Mouse (Mus musculus): ENCODE data around the gene Ankrd35. TPM values are rescaled to one million over a fixed set of nuclear protein-coding genes. Genes with fewer than 3 reads are reported as not detected.

Ankrd35 gene
- polyA plus RNA-seq, 1 experiment from 2014 or later: 0.37 TPM

DNA sequence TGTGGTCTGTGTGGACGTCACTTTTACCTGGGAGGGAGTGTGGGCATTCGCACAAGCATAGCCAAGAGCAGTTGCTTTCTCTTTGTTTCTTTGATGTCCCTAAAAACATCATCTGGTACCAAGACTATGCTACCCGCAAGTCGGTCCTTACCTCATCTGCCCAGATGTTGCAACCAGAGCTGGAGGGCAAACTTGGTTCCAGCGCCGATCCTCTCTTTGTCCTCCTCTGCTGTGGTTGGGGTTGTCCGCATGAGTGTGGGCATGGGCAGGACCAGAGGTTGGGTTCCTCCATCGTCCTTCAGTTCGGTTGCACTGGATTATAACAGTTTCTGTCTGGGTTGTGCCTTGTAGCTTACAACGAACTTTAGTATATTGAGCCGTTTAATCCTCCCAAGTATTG, 36.3 kb downstream of the Ankrd35 start:
- Histone ChIP-seq H3K4me1 (replicated peaks; ENCODE audit: control insufficient read depth, insufficient read depth, low read length) (0 out of 2 replicates have a peak, but pooled peaks cover 3% of the 10 kb centered on the region), H3K9me3 (ENCODE audit: control insufficient read depth, low read length) (no peaks in the 10 kb centered on the region), H3K27ac (ENCODE audit: low read depth, low read length) (no peak overlapping the region), H3K27me3 (ENCODE audit: control insufficient read depth, insufficient read depth, low read length) (peaks cover 2% of the 10 kb centered on the region; the same call in 1 of the 2 replicates), H3K36me3 (ENCODE audit: control insufficient read depth, insufficient read depth, low read length) (peaks cover 4% of the 10 kb centered on the region; the same call in 1 of the 2 replicates), H3K4me3 (ENCODE audit: low read depth, low read length) (no peak overlapping the region), H3K9ac (ENCODE audit: low read length) (no peak overlapping the region), H3K4me2 (ENCODE audit: low read depth, low read length, severe bottlenecking) (no peak overlapping the region)
- DNase-seq (ENCODE audit: low spot score) (no peak), ATAC-seq (replicated peaks; ENCODE audit: low FRiP score) (no peak)
- WGBS: 94% methylated on average over 11 of the region's 11 CpGs

DNA sequence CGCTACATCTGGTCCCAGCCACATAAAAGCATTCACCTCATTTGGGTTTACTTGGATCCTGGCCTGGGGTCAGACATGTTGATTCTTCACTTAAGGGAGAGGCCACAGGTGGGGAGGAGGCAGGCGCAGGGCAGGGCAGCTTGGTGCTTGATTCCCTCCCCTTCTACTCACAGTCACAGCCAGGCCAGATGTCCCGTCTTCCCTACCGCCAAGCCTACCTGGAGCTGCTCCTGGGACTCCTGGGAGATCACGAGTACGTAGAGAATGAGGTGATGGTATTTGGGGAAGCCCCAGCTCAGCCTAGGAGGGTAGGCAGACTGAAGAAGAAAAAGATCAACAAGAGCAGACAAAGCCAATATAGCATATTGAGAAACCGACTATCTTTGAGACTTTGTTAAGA, 37.1 kb downstream of the Ankrd35 start:
- DNase-seq (ENCODE audit: low spot score): no peak
- WGBS: 81% methylated on average over 7 of the region's 7 CpGs
- no peak overlapping the region for H3K9ac ChIP-seq (ENCODE audit: low read length)
- H3K4me3 ChIP-seq (ENCODE audit: low read depth, low read length): no peak overlapping the region
- 0 out of 2 replicates have a peak, but pooled peaks cover 3% of the 10 kb centered on the region for H3K4me1 ChIP-seq (replicated peaks; ENCODE audit: control insufficient read depth, insufficient read depth, low read length)
- H3K36me3 ChIP-seq (ENCODE audit: control insufficient read depth, insufficient read depth, low read length): peaks cover 4% of the 10 kb centered on the region; the same call in 1 of the 2 replicates
- no peaks in the 10 kb centered on the region for H3K9me3 ChIP-seq (ENCODE audit: control insufficient read depth, low read length)
- no peak overlapping the region for H3K4me2 ChIP-seq (ENCODE audit: low read depth, low read length, severe bottlenecking)
- ATAC-seq (replicated peaks; ENCODE audit: low FRiP score): no peak
- H3K27ac ChIP-seq (ENCODE audit: low read depth, low read length): no peak overlapping the region
- peaks cover 2% of the 10 kb centered on the region; the same call in 1 of the 2 replicates for H3K27me3 ChIP-seq (ENCODE audit: control insufficient read depth, insufficient read depth, low read length)

DNA sequence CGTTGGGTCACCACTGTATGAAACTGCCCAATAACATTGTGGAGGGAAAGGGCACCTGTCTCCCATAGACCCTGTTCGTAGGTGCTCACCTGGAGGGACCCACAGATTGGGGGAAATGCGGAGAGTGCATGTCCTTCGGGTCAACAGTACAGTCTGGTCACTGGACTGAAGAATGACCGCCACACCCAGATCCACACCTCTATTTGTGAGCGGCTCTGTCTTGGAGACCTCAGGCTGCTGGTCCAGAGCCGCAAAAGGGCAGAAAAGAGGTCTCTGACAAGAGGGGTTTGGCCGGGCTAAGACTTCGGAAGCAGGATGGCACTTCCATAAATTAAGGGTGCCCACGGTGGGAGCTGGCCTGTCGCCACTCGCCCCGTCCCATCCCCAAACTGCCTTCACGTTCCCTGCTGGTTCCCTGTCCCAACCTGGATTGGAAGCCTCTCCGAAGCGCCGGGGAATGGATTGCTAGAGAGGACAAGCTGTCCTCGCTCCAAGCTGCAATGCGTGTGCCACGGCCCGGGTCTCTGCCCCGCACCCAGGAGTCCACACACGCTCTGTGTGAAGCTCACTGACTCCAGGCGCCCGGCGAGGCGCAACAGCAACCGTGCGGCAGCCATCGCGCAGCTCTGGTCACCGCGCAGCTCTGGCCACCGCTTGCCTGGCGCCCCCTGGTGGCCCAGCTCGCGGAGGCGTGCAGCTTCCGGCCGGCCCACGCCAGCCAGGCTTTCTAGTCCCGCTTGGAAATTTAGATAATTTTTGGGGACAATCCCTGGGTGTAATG, 38.2 kb downstream of the Ankrd35 start, which contains the start of gene Nudt17:
TSS of gene Nudt17 (minus strand) at position 660 of the 781 bp plus-strand sequence.
- peaks cover 2% of the 10 kb centered on the region; the same call in 1 of the 2 replicates for H3K27me3 ChIP-seq (ENCODE audit: control insufficient read depth, insufficient read depth, low read length)
- DNase-seq (ENCODE audit: low spot score) (peak; percentile 90), ATAC-seq (replicated peaks; ENCODE audit: low FRiP score) (peak; percentile 83)
- WGBS: 5% methylated on average over 41 of the region's 42 CpGs
- H3K9me3 ChIP-seq (ENCODE audit: control insufficient read depth, low read length): no peaks in the 10 kb centered on the region
- peak within 1 kb of the TSS; percentile 79 for H3K9ac ChIP-seq (ENCODE audit: low read length)
- H3K4me3 ChIP-seq (ENCODE audit: low read depth, low read length): peak within 1 kb of the TSS; percentile 45
- no peak within 1 kb of the TSS for H3K27ac ChIP-seq (ENCODE audit: low read depth, low read length)
- peak within 1 kb of the TSS; percentile 96 for H3K4me2 ChIP-seq (ENCODE audit: low read depth, low read length, severe bottlenecking)
- H3K36me3 ChIP-seq (ENCODE audit: control insufficient read depth, insufficient read depth, low read length): peaks cover 4% of the 10 kb centered on the region; the same call in 1 of the 2 replicates
- 0 out of 2 replicates have a peak, but pooled peaks cover 3% of the 10 kb centered on the region for H3K4me1 ChIP-seq (replicated peaks; ENCODE audit: control insufficient read depth, insufficient read depth, low read length)

DNA sequence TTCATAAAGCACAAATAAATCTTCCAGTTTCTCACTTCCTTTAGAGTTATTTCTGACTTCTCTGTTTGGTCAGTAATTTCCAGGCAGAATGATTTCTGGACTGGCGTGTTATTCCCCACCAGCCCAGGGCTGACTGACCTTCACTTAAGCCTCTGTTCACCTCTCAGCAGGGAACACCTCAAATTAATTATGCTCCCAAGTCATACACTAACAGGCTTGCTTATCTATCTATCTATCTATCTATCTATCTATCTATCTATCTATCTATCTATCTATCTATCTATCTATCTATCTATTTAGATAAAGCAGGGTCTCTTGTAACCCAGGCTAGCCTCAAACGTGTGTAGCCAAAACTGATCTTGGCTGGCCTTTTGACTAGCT, 38.7 kb downstream of the Ankrd35 start:
- peaks cover 2% of the 10 kb centered on the region; the same call in 1 of the 2 replicates for H3K27me3 ChIP-seq (ENCODE audit: control insufficient read depth, insufficient read depth, low read length)
- no peak for ATAC-seq (replicated peaks; ENCODE audit: low FRiP score)
- 47% methylated on average over 2 of the region's 2 CpGs for whole genome bisulfite sequencing
- H3K36me3 ChIP-seq (ENCODE audit: control insufficient read depth, insufficient read depth, low read length): no peaks in the 10 kb centered on the region; the same call in 1 of the 2 replicates
- H3K4me1 ChIP-seq (replicated peaks; ENCODE audit: control insufficient read depth, insufficient read depth, low read length): 0 out of 2 replicates have a peak, but pooled peaks cover 3% of the 10 kb centered on the region
- no peaks in the 10 kb centered on the region for H3K9me3 ChIP-seq (ENCODE audit: control insufficient read depth, low read length)
- H3K4me2 ChIP-seq (ENCODE audit: low read depth, low read length, severe bottlenecking): peak overlapping the region; percentile 96; the same call in 1 of the 2 replicates
- DNase-seq (ENCODE audit: low spot score): no peak
- H3K4me3 ChIP-seq (ENCODE audit: low read depth, low read length): no peak overlapping the region
- no peak overlapping the region for H3K9ac ChIP-seq (ENCODE audit: low read length)
- H3K27ac ChIP-seq (ENCODE audit: low read depth, low read length): no peak overlapping the region

DNA sequence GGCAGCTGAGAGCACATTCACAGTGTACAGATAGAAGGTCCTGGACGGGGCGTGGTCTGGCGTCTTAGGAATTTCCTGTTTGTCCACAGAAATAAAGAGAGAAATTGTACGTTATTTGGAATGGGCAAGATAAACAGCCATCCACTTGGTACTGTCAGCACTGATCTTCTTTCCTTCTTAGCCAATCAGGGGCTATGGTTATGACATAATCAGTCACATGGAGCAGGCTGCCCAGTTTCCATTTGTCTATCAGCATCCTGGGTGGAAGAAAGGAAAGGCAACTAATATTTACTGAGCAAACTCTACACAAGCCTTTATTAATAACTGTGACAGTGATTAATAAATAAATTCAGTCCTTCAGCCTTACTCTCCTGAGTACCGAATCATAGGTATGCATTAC, 44.4 kb downstream of the Ankrd35 start:
- H3K4me3 ChIP-seq (ENCODE audit: low read depth, low read length): no peak overlapping the region
- no peak overlapping the region for H3K4me2 ChIP-seq (ENCODE audit: low read depth, low read length, severe bottlenecking)
- H3K9me3 ChIP-seq (ENCODE audit: control insufficient read depth, low read length): no peaks in the 10 kb centered on the region
- no peaks in the 10 kb centered on the region; the same call in 1 of the 2 replicates for H3K36me3 ChIP-seq (ENCODE audit: control insufficient read depth, insufficient read depth, low read length)
- no peak for ATAC-seq (replicated peaks; ENCODE audit: low FRiP score)
- no peak overlapping the region for H3K27ac ChIP-seq (ENCODE audit: low read depth, low read length)
- no peak overlapping the region for H3K9ac ChIP-seq (ENCODE audit: low read length)
- no peaks in the 10 kb centered on the region for H3K4me1 ChIP-seq (replicated peaks; ENCODE audit: control insufficient read depth, insufficient read depth, low read length)
- 91% methylated on average over 5 of the region's 5 CpGs for WGBS
- DNase-seq (ENCODE audit: low spot score): no peak
- H3K27me3 ChIP-seq (ENCODE audit: control insufficient read depth, insufficient read depth, low read length): no peaks in the 10 kb centered on the region

DNA sequence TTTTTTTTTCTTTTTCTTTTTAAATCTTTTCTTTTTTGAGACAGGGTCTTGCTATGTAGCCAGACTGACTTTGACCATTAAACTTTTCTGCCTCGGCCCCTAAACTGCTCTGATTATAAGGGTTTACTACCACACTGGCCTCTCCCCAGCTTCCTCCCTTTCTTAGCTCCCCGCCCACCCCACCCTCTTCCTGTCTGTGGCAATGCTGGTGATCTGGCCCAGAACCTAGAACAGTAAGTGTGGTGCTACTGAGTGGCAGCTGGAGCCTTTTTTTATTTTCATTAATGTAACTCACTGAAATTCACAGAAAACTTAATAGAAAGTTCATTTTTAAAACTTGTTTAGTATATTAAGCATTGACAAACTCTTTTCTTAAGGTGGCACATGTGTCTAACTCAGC, 45.9 kb downstream of the Ankrd35 start:
- no peak for ATAC-seq (replicated peaks; ENCODE audit: low FRiP score)
- Histone ChIP-seq H3K36me3 (ENCODE audit: control insufficient read depth, insufficient read depth, low read length) (no peaks in the 10 kb centered on the region; the same call in 1 of the 2 replicates), H3K4me2 (ENCODE audit: low read depth, low read length, severe bottlenecking) (no peak overlapping the region), H3K9me3 (ENCODE audit: control insufficient read depth, low read length) (no peaks in the 10 kb centered on the region), H3K9ac (ENCODE audit: low read length) (no peak overlapping the region), H3K27me3 (ENCODE audit: control insufficient read depth, insufficient read depth, low read length) (no peaks in the 10 kb centered on the region), H3K4me3 (ENCODE audit: low read depth, low read length) (no peak overlapping the region), H3K27ac (ENCODE audit: low read depth, low read length) (no peak overlapping the region), H3K4me1 (replicated peaks; ENCODE audit: control insufficient read depth, insufficient read depth, low read length) (no peaks in the 10 kb centered on the region)
- DNase-seq (ENCODE audit: low spot score): no peak
- 89% methylated on average over 2 of the region's 2 CpGs for WGBS

DNA sequence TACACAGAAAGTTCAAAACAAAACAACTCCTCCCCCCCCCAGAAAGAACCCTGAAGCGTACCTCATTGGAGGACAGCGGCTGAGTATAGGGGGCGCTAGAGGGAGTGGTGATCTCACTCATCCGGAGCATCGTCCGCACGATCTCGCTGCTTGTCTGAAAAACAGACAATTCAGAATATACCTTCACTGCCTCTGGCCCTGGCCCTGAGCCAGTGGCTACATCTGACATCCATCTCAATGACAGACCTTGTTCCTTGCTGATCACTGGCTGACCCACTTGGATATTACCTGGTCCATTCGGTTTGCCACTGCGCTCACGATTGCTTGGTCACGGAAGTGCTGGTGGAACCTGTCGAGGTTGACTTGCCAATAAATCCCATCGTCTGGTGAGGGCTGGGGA, 49.2 kb downstream of the Ankrd35 start:
- Histone ChIP-seq H3K36me3 (ENCODE audit: control insufficient read depth, insufficient read depth, low read length) (no peaks in the 10 kb centered on the region; the same call in 1 of the 2 replicates), H3K4me2 (ENCODE audit: low read depth, low read length, severe bottlenecking) (no peak overlapping the region), H3K9ac (ENCODE audit: low read length) (no peak overlapping the region), H3K27me3 (ENCODE audit: control insufficient read depth, insufficient read depth, low read length) (no peaks in the 10 kb centered on the region), H3K4me3 (ENCODE audit: low read depth, low read length) (no peak overlapping the region), H3K9me3 (ENCODE audit: control insufficient read depth, low read length) (no peaks in the 10 kb centered on the region), H3K27ac (ENCODE audit: low read depth, low read length) (no peak overlapping the region), H3K4me1 (replicated peaks; ENCODE audit: control insufficient read depth, insufficient read depth, low read length) (no peaks in the 10 kb centered on the region)
- DNase-seq (ENCODE audit: low spot score): peak; percentile 74
- ATAC-seq (replicated peaks; ENCODE audit: low FRiP score): no peak
- WGBS: 30% methylated on average over 14 of the region's 14 CpGs

DNA sequence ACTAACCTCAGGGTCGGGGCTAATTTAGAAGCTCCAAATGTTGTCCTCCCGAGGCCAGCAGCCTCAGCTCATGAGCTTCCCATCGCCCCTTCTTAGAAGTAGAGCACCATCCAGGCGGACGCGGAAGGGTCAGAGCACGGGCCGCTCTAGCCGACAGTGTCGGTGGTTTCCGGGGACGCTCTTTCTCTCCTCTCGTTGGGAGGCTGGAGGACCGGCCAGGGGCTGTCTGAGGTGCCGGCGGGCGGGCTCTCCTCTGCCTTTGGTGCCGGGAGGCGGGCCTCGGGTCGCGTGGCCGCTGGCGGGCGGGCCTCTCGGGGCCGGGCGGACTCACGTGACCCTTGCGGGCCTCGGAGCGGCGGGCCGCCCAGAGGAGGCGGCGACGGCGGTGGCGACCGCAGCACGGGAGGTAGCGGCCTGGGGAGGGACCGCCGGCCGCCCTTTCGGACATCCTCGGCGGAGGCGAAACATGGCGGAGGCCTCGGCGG, 57.5 kb downstream of the Ankrd35 start, which contains the start of the genes Polr3c and Rnf115:
TSS of gene Polr3c (minus strand) at position 286 of the 485 bp plus-strand sequence.
TSS of gene Rnf115 (plus strand) at position 322 of the 485 bp plus-strand sequence.
- Histone ChIP-seq H3K27me3 (ENCODE audit: control insufficient read depth, insufficient read depth, low read length) (no peaks in the 10 kb centered on the region), H3K4me2 (ENCODE audit: low read depth, low read length, severe bottlenecking) (peak within 1 kb of the TSS; percentile 66), H3K27ac (ENCODE audit: low read depth, low read length) (peak within 1 kb of the TSS; percentile 50; the same call in 1 of the 2 replicates), H3K36me3 (ENCODE audit: control insufficient read depth, insufficient read depth, low read length) (no peaks in the 10 kb centered on the region; the same call in 1 of the 2 replicates), H3K9me3 (ENCODE audit: control insufficient read depth, low read length) (no peaks in the 10 kb centered on the region), H3K4me1 (replicated peaks; ENCODE audit: control insufficient read depth, insufficient read depth, low read length) (peaks cover 9% of the 10 kb centered on the region; the same call in 1 of the 2 replicates), H3K4me3 (ENCODE audit: low read depth, low read length) (peak within 1 kb of the TSS; percentile 90), H3K9ac (ENCODE audit: low read length) (peak within 1 kb of the TSS; percentile 68)
- under 1% methylated on average over 32 of the region's 52 CpGs for WGBS
- DNase-seq (ENCODE audit: low spot score) (peak; percentile 98), ATAC-seq (replicated peaks; ENCODE audit: low FRiP score) (peak; percentile 99)
